Mouse (Mus musculus): Measurements from ENCODE around the gene Gm49342. TPM values are rescaled to one million over a fixed set of nuclear protein-coding genes. Genes with fewer than 3 reads are reported as not detected.
"Not testable (repeated sequence)": the region's sequence is repeated elsewhere in the genome, so short reads cannot be mapped to it uniquely, and the experiment has no call there.

The Gm49342 gene
- polyA plus RNA-seq, 1 experiment, result 22.3 TPM

- H3K27ac ChIP-seq (ENCODE audit: insufficient read depth, low read length), result no peak overlapping the region
- H3K4me1 ChIP-seq (ENCODE audit: control insufficient read depth, insufficient read depth, low read length), result no peaks in the 10 kb centered on the region
- TF ChIP-seq CTCF (IDR thresholded peaks at IDR 0.05; ENCODE audit: borderline replicate concordance, insufficient read depth, low read length) (no peak), POLR2A (IDR thresholded peaks at IDR 0.05; ENCODE audit: low read depth, low read length) (no peak)
- no peak overlapping the region for H3K4me3 ChIP-seq (ENCODE audit: insufficient read depth, low read length)
Measured at GRCm38 (mm10) chr14:50968216-50968980, 24.1 kb downstream of the Gm49342 start.

- no peaks in the 10 kb centered on the region for H3K4me1 ChIP-seq (ENCODE audit: control insufficient read depth, insufficient read depth, low read length)
- TF ChIP-seq CTCF (IDR thresholded peaks at IDR 0.05; ENCODE audit: borderline replicate concordance, insufficient read depth, low read length) (no peak), POLR2A (IDR thresholded peaks at IDR 0.05; ENCODE audit: low read depth, low read length) (no peak)
- no peak overlapping the region for H3K27ac ChIP-seq (ENCODE audit: insufficient read depth, low read length)
- no peak overlapping the region for H3K4me3 ChIP-seq (ENCODE audit: insufficient read depth, low read length)
Measured at GRCm38 (mm10) chr14:50969041-50969440, 24.7 kb downstream of the Gm49342 start.

- Histone ChIP-seq H3K4me1 (ENCODE audit: control insufficient read depth, insufficient read depth, low read length) (no peaks in the 10 kb centered on the region), H3K4me3 (ENCODE audit: insufficient read depth, low read length) (no peak overlapping the region), H3K27ac (ENCODE audit: insufficient read depth, low read length) (no peak overlapping the region)
- TF ChIP-seq POLR2A (IDR thresholded peaks at IDR 0.05; ENCODE audit: low read depth, low read length) (no peak), CTCF (IDR thresholded peaks at IDR 0.05; ENCODE audit: borderline replicate concordance, insufficient read depth, low read length) (no peak)
Measured at GRCm38 (mm10) chr14:50969558-50970544, 25.5 kb downstream of the Gm49342 start.

- TF ChIP-seq POLR2A (IDR thresholded peaks at IDR 0.05; ENCODE audit: low read depth, low read length) (no peak), CTCF (IDR thresholded peaks at IDR 0.05; ENCODE audit: borderline replicate concordance, insufficient read depth, low read length) (no peak)
- Histone ChIP-seq H3K27ac (ENCODE audit: insufficient read depth, low read length) (no peak overlapping the region), H3K4me1 (ENCODE audit: control insufficient read depth, insufficient read depth, low read length) (no peaks in the 10 kb centered on the region), H3K4me3 (ENCODE audit: insufficient read depth, low read length) (no peak overlapping the region)
Measured at GRCm38 (mm10) chr14:50970822-50971221, 26.5 kb downstream of the Gm49342 start.

GRCm38 (mm10) chr14:50973054-50973453, 28.7 kb downstream of the Gm49342 start:
- not testable (repeated sequence) for H3K4me1 ChIP-seq (ENCODE audit: control insufficient read depth, insufficient read depth, low read length); H3K27ac ChIP-seq (ENCODE audit: insufficient read depth, low read length); H3K4me3 ChIP-seq (ENCODE audit: insufficient read depth, low read length)

GRCm38 (mm10) chr14:50973700-50974099, 29.4 kb downstream of the Gm49342 start:
- no peak for TF ChIP-seq POLR2A (IDR thresholded peaks at IDR 0.05; ENCODE audit: low read depth, low read length)
- TF ChIP-seq CTCF (IDR thresholded peaks at IDR 0.05; ENCODE audit: borderline replicate concordance, insufficient read depth, low read length), result no peak
- Histone ChIP-seq H3K4me1 (ENCODE audit: control insufficient read depth, insufficient read depth, low read length) (no peaks in the 10 kb centered on the region), H3K4me3 (ENCODE audit: insufficient read depth, low read length) (no peak overlapping the region), H3K27ac (ENCODE audit: insufficient read depth, low read length) (no peak overlapping the region)

GRCm38 (mm10) chr14:50975001-50975400, 30.7 kb downstream of the Gm49342 start:
- Histone ChIP-seq H3K4me3 (ENCODE audit: insufficient read depth, low read length) (no peak overlapping the region), H3K4me1 (ENCODE audit: control insufficient read depth, insufficient read depth, low read length) (no peaks in the 10 kb centered on the region), H3K27ac (ENCODE audit: insufficient read depth, low read length) (no peak overlapping the region)
- TF ChIP-seq CTCF (IDR thresholded peaks at IDR 0.05; ENCODE audit: borderline replicate concordance, insufficient read depth, low read length), result no peak

- H3K4me3 ChIP-seq (ENCODE audit: insufficient read depth, low read length), result no peak overlapping the region
- no peak for TF ChIP-seq POLR2A (IDR thresholded peaks at IDR 0.05; ENCODE audit: low read depth, low read length)
- TF ChIP-seq CTCF (IDR thresholded peaks at IDR 0.05; ENCODE audit: borderline replicate concordance, insufficient read depth, low read length), result no peak
- no peaks in the 10 kb centered on the region for H3K4me1 ChIP-seq (ENCODE audit: control insufficient read depth, insufficient read depth, low read length)
- no peak overlapping the region for H3K27ac ChIP-seq (ENCODE audit: insufficient read depth, low read length)
Measured at GRCm38 (mm10) chr14:50976674-50977073, 32.4 kb downstream of the Gm49342 start.

- H3K4me3 ChIP-seq (ENCODE audit: insufficient read depth, low read length); H3K27ac ChIP-seq (ENCODE audit: insufficient read depth, low read length); H3K4me1 ChIP-seq (ENCODE audit: control insufficient read depth, insufficient read depth, low read length): not testable (repeated sequence)
Measured at GRCm38 (mm10) chr14:50978451-50978850, 34.1 kb downstream of the Gm49342 start.

- Histone ChIP-seq H3K4me3 (ENCODE audit: insufficient read depth, low read length) (no peak overlapping the region), H3K27ac (ENCODE audit: insufficient read depth, low read length) (no peak overlapping the region), H3K4me1 (ENCODE audit: control insufficient read depth, insufficient read depth, low read length) (no peaks in the 10 kb centered on the region)
- no peak for TF ChIP-seq POLR2A (IDR thresholded peaks at IDR 0.05; ENCODE audit: low read depth, low read length)
- no peak for TF ChIP-seq CTCF (IDR thresholded peaks at IDR 0.05; ENCODE audit: borderline replicate concordance, insufficient read depth, low read length)
Measured at GRCm38 (mm10) chr14:50979631-50980030, 35.3 kb downstream of the Gm49342 start.

Data from embryonic fibroblast, embryonic 13.5 days (primary cell).